In the genomic region with DNA sequence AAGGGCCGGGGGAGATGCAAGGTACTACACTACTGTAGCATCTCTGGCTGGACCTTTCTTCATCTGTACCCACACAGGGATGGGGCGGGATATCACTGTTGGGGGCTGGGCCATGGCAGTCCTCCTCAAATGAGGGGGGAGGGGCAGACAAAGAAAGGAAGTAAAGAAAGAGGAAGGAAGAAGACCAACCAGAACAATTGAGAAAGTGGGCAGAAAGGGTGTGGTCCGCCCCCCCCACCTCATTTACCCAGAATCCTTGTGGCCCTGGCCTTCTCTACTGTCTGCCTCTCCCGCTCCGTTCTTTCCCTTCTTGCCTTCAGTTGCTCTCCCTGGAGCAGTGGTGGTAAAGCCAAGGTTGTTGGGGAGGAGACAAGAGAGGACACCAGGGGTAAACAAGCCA, we compare ENCODE assay signal across 1 mouse cellular context.
TF ChIP-seq lines count a peak whose summit lies in the region.

No protein-coding gene starts in this region.

TF ChIP-seq in CH12.LX, 34 proteins besides CTCF, POLR2A, EP300 and RAD21:
- TF ChIP-seq NELFE (IDR thresholded peaks at IDR 0.05; ENCODE audit: low read depth, low read length), result no peak
- peak; percentile 40; the same call in 1 of the 2 replicates for TF ChIP-seq CHD2 (IDR thresholded peaks at IDR 0.05; ENCODE audit: low read length)
- TF ChIP-seq MXI1 (IDR thresholded peaks at IDR 0.05; ENCODE audit: low read depth, low read length), result no peak
- no peak for TF ChIP-seq IRF4 (IDR thresholded peaks at IDR 0.05; ENCODE audit: low read depth, low read length)
- no peak for TF ChIP-seq GABPA (IDR thresholded peaks at IDR 0.05; ENCODE audit: insufficient replicate concordance, low read depth, low read length)
